Mouse (Mus musculus): ENCODE measurements at regions not wholly inside any gene's neighbourhood (a gene's known extent, or its start where the extent isn't known, plus 50 kb on each side); places are given as distances from the start of the nearest gene placed in this dataset.

- Histone ChIP-seq H3K4me3 (ENCODE audit: insufficient read depth, low read depth, low read length) (no peak overlapping the region), H3K27ac (ENCODE audit: insufficient read depth, low read depth, low read length) (no peak overlapping the region), H3K4me1 (ENCODE audit: control insufficient read depth, insufficient read depth, low read length) (no peaks in the 10 kb centered on the region)
- TF ChIP-seq POLR2A (IDR thresholded peaks at IDR 0.05; ENCODE audit: insufficient read depth, low read depth, low read length) (no peak), CTCF (IDR thresholded peaks at IDR 0.05; ENCODE audit: insufficient read depth, low read depth, low read length) (no peak)
These were observed 107.0 kb downstream of the Icos start for GRCm38 (mm10) chr1:61084732-61085131.

- Histone ChIP-seq H3K27ac (ENCODE audit: insufficient read depth, low read depth, low read length) (no peak overlapping the region), H3K4me3 (ENCODE audit: insufficient read depth, low read depth, low read length) (no peak overlapping the region), H3K4me1 (ENCODE audit: control insufficient read depth, insufficient read depth, low read length) (no peaks in the 10 kb centered on the region)
- 88% methylated on average over 5 of the region's 5 CpGs for WGBS
- TF ChIP-seq CTCF (IDR thresholded peaks at IDR 0.05; ENCODE audit: insufficient read depth, low read depth, low read length) (no peak), POLR2A (IDR thresholded peaks at IDR 0.05; ENCODE audit: insufficient read depth, low read depth, low read length) (no peak)
These were observed 109.1 kb downstream of the Icos start for GRCm38 (mm10) chr1:61086811-61087210.

DNA sequence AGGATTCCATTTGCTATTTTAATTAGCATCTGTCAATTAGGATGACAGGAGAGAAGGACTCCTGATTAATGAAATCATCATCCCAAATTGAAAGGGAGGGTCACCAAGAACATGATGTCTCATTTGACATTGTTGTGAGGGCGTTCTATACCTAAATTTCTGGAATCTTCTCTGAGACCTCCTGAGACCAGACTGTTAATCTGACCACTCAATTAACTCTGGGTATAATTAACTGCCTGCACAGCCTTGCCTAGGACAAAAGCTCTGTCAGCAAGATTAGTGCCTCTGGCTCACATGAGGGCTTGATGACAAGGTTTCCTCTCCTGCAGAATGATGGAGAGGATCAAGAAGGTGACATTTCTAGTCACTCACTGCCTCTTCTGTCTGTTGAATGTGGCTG lies 113.1 kb downstream of the Icos start:
- Histone ChIP-seq H3K4me3 (ENCODE audit: insufficient read depth, low read depth, low read length) (no peak overlapping the region), H3K27ac (ENCODE audit: insufficient read depth, low read depth, low read length) (no peak overlapping the region), H3K4me1 (ENCODE audit: control insufficient read depth, insufficient read depth, low read length) (no peaks in the 10 kb centered on the region)
- 62% methylated on average over 1 of the region's 1 CpGs for WGBS
- TF ChIP-seq CTCF (IDR thresholded peaks at IDR 0.05; ENCODE audit: insufficient read depth, low read depth, low read length) (no peak), POLR2A (IDR thresholded peaks at IDR 0.05; ENCODE audit: insufficient read depth, low read depth, low read length) (no peak)

- H3K27ac ChIP-seq (ENCODE audit: insufficient read depth, low read depth, low read length) = no peak overlapping the region
- H3K4me1 ChIP-seq (ENCODE audit: control insufficient read depth, insufficient read depth, low read length) = no peaks in the 10 kb centered on the region
- TF ChIP-seq POLR2A (IDR thresholded peaks at IDR 0.05; ENCODE audit: insufficient read depth, low read depth, low read length) (no peak), CTCF (IDR thresholded peaks at IDR 0.05; ENCODE audit: insufficient read depth, low read depth, low read length) (no peak)
- H3K4me3 ChIP-seq (ENCODE audit: insufficient read depth, low read depth, low read length) = no peak overlapping the region
These were observed 117.9 kb downstream of the Icos start for GRCm38 (mm10) chr1:61095481-61096165.

DNA sequence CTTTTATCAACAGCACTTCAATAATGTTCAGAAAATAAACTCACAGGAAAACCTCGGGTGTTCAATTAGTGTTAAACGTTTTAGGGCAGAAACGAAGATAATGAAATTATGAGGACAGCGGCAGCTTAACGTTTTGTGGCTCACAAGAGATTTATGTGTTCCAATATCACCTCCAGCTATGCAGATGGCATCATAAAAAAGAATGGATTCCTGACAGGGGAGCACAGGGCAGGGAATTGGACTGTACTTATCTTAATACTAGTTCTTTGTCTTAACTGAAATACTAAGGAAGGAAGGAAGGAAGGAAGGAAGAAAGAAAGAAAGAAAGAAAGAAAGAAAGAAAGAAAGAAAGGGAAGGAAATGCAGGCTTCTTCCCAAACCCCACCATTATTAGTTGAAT lies 121.6 kb downstream of the Icos start:
- Histone ChIP-seq H3K4me3 (ENCODE audit: insufficient read depth, low read depth, low read length) (no peak overlapping the region), H3K4me1 (ENCODE audit: control insufficient read depth, insufficient read depth, low read length) (no peaks in the 10 kb centered on the region), H3K27ac (ENCODE audit: insufficient read depth, low read depth, low read length) (no peak overlapping the region)
- TF ChIP-seq CTCF (IDR thresholded peaks at IDR 0.05; ENCODE audit: insufficient read depth, low read depth, low read length) (no peak), POLR2A (IDR thresholded peaks at IDR 0.05; ENCODE audit: insufficient read depth, low read depth, low read length) (no peak)
- WGBS = 74% methylated on average over 5 of the region's 5 CpGs

- Histone ChIP-seq H3K27ac (ENCODE audit: insufficient read depth, low read depth, low read length) (no peak overlapping the region), H3K4me1 (ENCODE audit: control insufficient read depth, insufficient read depth, low read length) (no peaks in the 10 kb centered on the region), H3K4me3 (ENCODE audit: insufficient read depth, low read depth, low read length) (no peak overlapping the region)
- no peak for TF ChIP-seq POLR2A (IDR thresholded peaks at IDR 0.05; ENCODE audit: insufficient read depth, low read depth, low read length)
- 70% methylated on average over 4 of the region's 4 CpGs for WGBS
These were observed 124.0 kb downstream of the Icos start for GRCm38 (mm10) chr1:61101679-61102078.

- 70% methylated on average over 5 of the region's 5 CpGs for WGBS
- Histone ChIP-seq H3K4me1 (ENCODE audit: control insufficient read depth, insufficient read depth, low read length) (no peaks in the 10 kb centered on the region), H3K27ac (ENCODE audit: insufficient read depth, low read depth, low read length) (no peak overlapping the region), H3K4me3 (ENCODE audit: insufficient read depth, low read depth, low read length) (no peak overlapping the region)
- TF ChIP-seq POLR2A (IDR thresholded peaks at IDR 0.05; ENCODE audit: insufficient read depth, low read depth, low read length) = no peak
- no peak for TF ChIP-seq CTCF (IDR thresholded peaks at IDR 0.05; ENCODE audit: insufficient read depth, low read depth, low read length)
These were observed 124.6 kb downstream of the Icos start for GRCm38 (mm10) chr1:61102346-61102745.

DNA sequence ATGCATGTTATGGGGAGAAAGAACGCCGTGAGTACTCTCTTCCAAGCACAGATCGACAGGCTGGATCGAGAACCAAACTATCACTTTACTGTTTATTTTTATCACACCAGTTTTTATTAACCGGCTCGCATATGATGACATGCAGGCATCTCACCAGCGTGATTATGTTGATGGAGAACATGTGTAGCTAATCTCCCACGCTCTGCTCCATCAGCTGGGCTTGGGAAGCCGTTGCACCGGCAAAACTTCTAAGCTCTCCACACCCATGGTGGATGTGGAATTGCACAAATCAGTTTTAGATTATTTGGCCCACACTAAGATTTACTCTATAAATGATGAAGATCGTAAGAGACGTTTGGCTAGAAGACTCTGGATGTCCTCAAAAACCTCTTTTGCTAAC lies 125.9 kb downstream of the Icos start:
- Histone ChIP-seq H3K27ac (ENCODE audit: insufficient read depth, low read depth, low read length) (no peak overlapping the region), H3K4me1 (ENCODE audit: control insufficient read depth, insufficient read depth, low read length) (no peaks in the 10 kb centered on the region), H3K4me3 (ENCODE audit: insufficient read depth, low read depth, low read length) (no peak overlapping the region)
- WGBS = 93% methylated on average over 12 of the region's 12 CpGs
- TF ChIP-seq POLR2A (IDR thresholded peaks at IDR 0.05; ENCODE audit: insufficient read depth, low read depth, low read length) (no peak), CTCF (IDR thresholded peaks at IDR 0.05; ENCODE audit: insufficient read depth, low read depth, low read length) (no peak)

DNA sequence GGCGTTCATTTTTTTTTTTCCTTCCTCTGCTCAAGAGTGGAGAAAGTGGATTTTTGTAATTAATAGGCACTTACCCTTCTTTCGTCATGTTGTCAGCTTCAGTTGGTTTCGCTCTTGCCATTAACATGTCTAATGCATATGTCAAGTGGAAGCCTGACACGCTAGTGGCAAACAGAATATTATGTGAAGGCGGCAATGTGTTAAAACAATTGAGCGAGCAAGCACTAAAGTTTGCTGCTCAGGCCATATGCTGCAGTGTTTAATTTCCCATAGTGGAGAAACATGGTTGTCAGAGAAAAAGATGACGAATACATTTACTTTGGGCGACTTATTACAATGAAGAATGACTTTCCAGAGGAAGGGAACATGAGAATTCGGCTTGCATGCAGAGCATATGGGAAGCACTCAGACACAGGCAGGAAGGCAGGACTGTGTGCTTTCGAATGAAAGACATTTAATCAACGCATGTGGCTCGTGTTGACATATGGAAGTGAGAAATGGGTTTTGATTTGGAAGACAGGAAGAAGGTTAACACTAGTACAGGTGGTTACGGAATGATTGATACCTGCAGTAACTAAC lies 134.1 kb downstream of the Icos start:
- no peaks in the 10 kb centered on the region for H3K4me1 ChIP-seq (ENCODE audit: control insufficient read depth, insufficient read depth, low read length)
- 92% methylated on average over 13 of the region's 13 CpGs for WGBS
- H3K4me3 ChIP-seq (ENCODE audit: insufficient read depth, low read depth, low read length) = no peak overlapping the region
- no peak for TF ChIP-seq POLR2A (IDR thresholded peaks at IDR 0.05; ENCODE audit: insufficient read depth, low read depth, low read length)
- TF ChIP-seq CTCF (IDR thresholded peaks at IDR 0.05; ENCODE audit: insufficient read depth, low read depth, low read length) = no peak
- no peak overlapping the region for H3K27ac ChIP-seq (ENCODE audit: insufficient read depth, low read depth, low read length)
